Mouse (Mus musculus) erythroblast, adult 5-6 weeks (primary cell): ENCODE data around the gene Arhgdia. TPM values are rescaled to one million over a fixed set of nuclear protein-coding genes. Genes with fewer than 3 reads are reported as not detected.

Source experiments
- ATAC-seq: replicated peaks from 2 replicates; pipeline ENCODE4 v1.8.0; 2016; ENCODE audit warnings: moderate number of reproducible peaks, mild to moderate bottlenecking, moderate TSS enrichment, inconsistent platforms; ENCODE audit not compliant: poor library complexity, low FRiP score, severe bottlenecking
- total RNA-seq, 2 experiments: library from RNA; stranded (forward) in 1 of 2; stranded (reverse) in 1 of 2; fragments of 150-400 nt in 1 of 2; fragments of 200-764, 138-1000 nt in 1 of 2; gene quantifications; 2 replicates each; pipeline versions ENCODE4 v1.2.3 to v1.2.4; 2015 to 2017; ENCODE audit warnings: low replicate concordance in 2 of 2

Gene Arhgdia
- total RNA-seq (2015; ENCODE audit: low replicate concordance) (101 and 127 TPM in 2 replicates), total RNA-seq (2017; ENCODE audit: low replicate concordance) (35.7 and 38.1 TPM in 2 replicates)

- peak; percentile 53 for ATAC-seq
These were observed at the start of gene Arhgdia for GRCm38 (mm10) chr11:120581490-120582267. Gene Arhgdia, minus strand, starts transcription at chr11:120581624.

- peak; percentile 15; the same call in 1 of the 2 replicates for ATAC-seq
These were observed 49.0 kb upstream of the Arhgdia start for GRCm38 (mm10) chr11:120630401-120630871.

- peak; percentile 35 for ATAC-seq
These were observed 48.5 kb upstream of the Arhgdia start for GRCm38 (mm10) chr11:120629911-120630310.

- ATAC-seq = peak; percentile 54
These were observed 47.9 kb upstream of the Arhgdia start for GRCm38 (mm10) chr11:120629341-120629730.

- ATAC-seq = no peak
These were observed 47.3 kb upstream of the Arhgdia start for GRCm38 (mm10) chr11:120628601-120629340.

- no peak for ATAC-seq
These were observed 46.3 kb upstream of the Arhgdia start for GRCm38 (mm10) chr11:120627468-120628300.

- no peak for ATAC-seq
These were observed 45.5 kb upstream of the Arhgdia start for GRCm38 (mm10) chr11:120626785-120627467.

- no peak for ATAC-seq
These were observed 43.8 kb upstream of the Arhgdia start, which contains the start of gene Sirt7 for GRCm38 (mm10) chr11:120625152-120625775. Gene Sirt7, minus strand, starts transcription at chr11:120625240.

GRCm38 (mm10) chr11:120624680-120625111 lies 43.3 kb upstream of the Arhgdia start:
- ATAC-seq = peak; percentile 65

GRCm38 (mm10) chr11:120623961-120624679 lies 42.7 kb upstream of the Arhgdia start:
- peak; percentile 60 for ATAC-seq

- no peak for ATAC-seq
These were observed 41.4 kb upstream of the Arhgdia start for GRCm38 (mm10) chr11:120622805-120623204.

- ATAC-seq = no peak
These were observed 38.8 kb upstream of the Arhgdia start for GRCm38 (mm10) chr11:120620195-120620594.

- ATAC-seq = no peak
These were observed 37.5 kb upstream of the Arhgdia start for GRCm38 (mm10) chr11:120618619-120619535.

- peak; percentile 93 for ATAC-seq
These were observed 36.2 kb upstream of the Arhgdia start, which contains the start of gene Pcyt2 for GRCm38 (mm10) chr11:120617519-120618112. Gene Pcyt2, minus strand, starts transcription at chr11:120617936.

GRCm38 (mm10) chr11:120616617-120617294 lies 35.3 kb upstream of the Arhgdia start:
- ATAC-seq = peak; percentile 10; the same call in 1 of the 2 replicates

GRCm38 (mm10) chr11:120615606-120616203 lies 34.3 kb upstream of the Arhgdia start:
- ATAC-seq = no peak
